Mouse (Mus musculus) heart, adult 2 months (tissue): Measurements from ENCODE around the gene Trmt1l. TPM values are rescaled to one million over a fixed set of nuclear protein-coding genes. Genes with fewer than 3 reads are reported as not detected.
A peak's percentile ranks its signal among the peaks of the same experiment; 100 is the strongest.

Experiments used
- DNase-seq, 2 experiments: peaks; one replicate each; pipeline ENCODE4 v3.0.0; 2021
- H3K27ac ChIP-seq: fragments of 200-600 bp; 2 replicates; pipeline ENCODE4 v1.8.1; 2022
- H3K27me3 ChIP-seq: fragments of 200-500 bp; 2 replicates; pipeline ENCODE4 v1.6.1; 2012; ENCODE audit warnings: mild to moderate bottlenecking, low read length, inconsistent platforms, mixed read lengths; ENCODE audit not compliant: control insufficient read depth, insufficient read depth
- H3K36me3 ChIP-seq: fragments of 200-500 bp; 2 replicates; pipeline ENCODE4 v1.6.1; 2012; ENCODE audit warnings: low read length, inconsistent platforms; ENCODE audit not compliant: control insufficient read depth, insufficient read depth
- H3K4me1 ChIP-seq: fragments of 200-500 bp; 2 replicates; pipeline ENCODE4 v1.6.1; 2011; ENCODE audit warnings: low read length; ENCODE audit not compliant: control insufficient read depth, insufficient read depth
- H3K4me3 ChIP-seq: fragments of 200-600 bp; 2 replicates; pipeline ENCODE4 v1.8.1; 2022
- H3K79me2 ChIP-seq: fragments of 200-500 bp; replicated peaks from 2 replicates; pipeline ENCODE4 v1.6.1; 2012; ENCODE audit warnings: mild to moderate bottlenecking, inconsistent platforms, low read length, moderate library complexity, mixed read lengths; ENCODE audit not compliant: control insufficient read depth, insufficient read depth
- H3K9ac ChIP-seq: fragments of 200-500 bp; 2 replicates; pipeline ENCODE4 v1.6.1; 2012; ENCODE audit warnings: low read depth, mild to moderate bottlenecking, control low read depth, inconsistent platforms, low read length, mixed read lengths
- CTCF ChIP-seq: fragments of 200-600 bp; IDR thresholded peaks from 2 replicates; pipeline ENCODE4 v1.8.1; 2022; ENCODE audit warnings: antibody characterized with exemption, mild to moderate bottlenecking, moderate library complexity
- EP300 ChIP-seq: fragments of 200-500 bp; IDR thresholded peaks from 2 replicates; pipeline ENCODE4 v1.6.1; 2011; ENCODE audit warnings: low read depth, low read length, control low read depth; ENCODE audit not compliant: insufficient read depth
- POLR2A ChIP-seq: fragments of 200-500 bp; IDR thresholded peaks from 2 replicates; pipeline ENCODE4 v1.6.1; 2011; ENCODE audit warnings: mild to moderate bottlenecking, low read depth, low read length, control low read depth; ENCODE audit not compliant: insufficient read depth
- WGBS: fragments of 180-500 bp; shearing (Covaris S2); methylation state at CpG from one replicate; pipeline ENCODE4 v1.1.7; 2018; 5-methylcytosine and 5-hydroxymethylcytosine counted together
- intact Hi-C: fragments of 180-260 bp; cut with DNase I; formaldehyde crosslinking; loops from one replicate; pipeline ENCODE4 v1.15.1; 2025
- polyA plus RNA-seq: library from polyadenylated mRNA; depleted of rRNA; stranded (reverse); fragments of >200 nt; gene quantifications from 2 replicates; pipeline ENCODE4 v1.2.3, GENCODE M21; 2012
- total RNA-seq, 2 experiments: library from RNA; stranded (reverse); gene quantifications; 2 replicates each; pipeline ENCODE4 v1.2.3; 2021

The Trmt1l gene
- total and polyA plus RNA-seq, 3 experiments: 12.5 to 22.3 (median 20.9) TPM

GRCm38 (mm10) chr1:151427888-151428262 is 467 bp upstream of the Trmt1l start:
- WGBS: under 1% methylated on average over 26 of the region's 26 CpGs
- intact Hi-C loops: loop anchor here (1.0 to 5.0 kb wide), 2 partner anchors 72 to 1036 kb away; partner anchors contain the start of genes Odr4, Rnf2 and Tpr
- Histone ChIP-seq H3K79me2 (no peaks in the 10 kb centered on the region), H3K9ac (peak overlapping the region; percentile 93), H3K36me3 (peaks cover 13% of the 10 kb centered on the region), H3K4me1 (peaks cover 1% of the 10 kb centered on the region), H3K27me3 (no peaks in the 10 kb centered on the region), H3K27ac (peak overlapping the region; percentile 88), H3K4me3 (peak overlapping the region; percentile 65)
- TF ChIP-seq POLR2A (no peak), EP300 (no peak), CTCF (no peak)
- DNase-seq: no peak

- no peaks in the 10 kb centered on the region for H3K79me2 ChIP-seq
- DNase-seq: no peak
- no peak for TF ChIP-seq EP300
- no peak for TF ChIP-seq POLR2A
- no peak for TF ChIP-seq CTCF
- 17% methylated on average over 9 of the region's 9 CpGs for WGBS
- no peaks in the 10 kb centered on the region for H3K27me3 ChIP-seq
- peak overlapping the region; percentile 95 for H3K27ac ChIP-seq
- H3K4me3 ChIP-seq: peak overlapping the region; percentile 65
- H3K36me3 ChIP-seq: peaks cover 13% of the 10 kb centered on the region
- peak overlapping the region; percentile 86 for H3K9ac ChIP-seq
- peaks cover 1% of the 10 kb centered on the region for H3K4me1 ChIP-seq
- intact Hi-C loops: loop anchor here (5.0 kb wide), 1 partner anchor 1037 kb away; the partner anchor contains the start of genes Odr4 and Tpr
Measured at GRCm38 (mm10) chr1:151429316-151429715, 974 bp downstream of the Trmt1l start.

GRCm38 (mm10) chr1:151435431-151435830 is 7.1 kb downstream of the Trmt1l start:
- Histone ChIP-seq H3K9ac (no peak overlapping the region), H3K27ac (no peak overlapping the region), H3K4me3 (no peak overlapping the region), H3K79me2 (no peaks in the 10 kb centered on the region), H3K27me3 (no peaks in the 10 kb centered on the region), H3K36me3 (peaks cover 7% of the 10 kb centered on the region), H3K4me1 (no peaks in the 10 kb centered on the region; the same call in 1 of the 2 replicates)
- DNase-seq: no peak
- no peak for TF ChIP-seq EP300
- TF ChIP-seq POLR2A: no peak
- no peak for TF ChIP-seq CTCF
- intact Hi-C loops: no loop called here
- WGBS: 60% methylated on average over 6 of the region's 6 CpGs

GRCm38 (mm10) chr1:151449866-151450265 is 21.5 kb downstream of the Trmt1l start:
- no peak for DNase-seq
- no peak overlapping the region for H3K9ac ChIP-seq
- H3K4me3 ChIP-seq: no peak overlapping the region
- 93% methylated on average over 10 of the region's 10 CpGs for WGBS
- H3K4me1 ChIP-seq: no peaks in the 10 kb centered on the region
- H3K36me3 ChIP-seq: no peaks in the 10 kb centered on the region
- H3K79me2 ChIP-seq: no peaks in the 10 kb centered on the region; the same call in 1 of the 2 replicates
- intact Hi-C loops: no loop called here
- TF ChIP-seq POLR2A (no peak), CTCF (no peak), EP300 (no peak)
- no peak overlapping the region for H3K27ac ChIP-seq
- no peaks in the 10 kb centered on the region for H3K27me3 ChIP-seq

- Histone ChIP-seq H3K27ac (no peak overlapping the region), H3K27me3 (no peaks in the 10 kb centered on the region), H3K9ac (no peak overlapping the region), H3K79me2 (no peaks in the 10 kb centered on the region; the same call in 1 of the 2 replicates), H3K4me3 (no peak overlapping the region), H3K4me1 (no peaks in the 10 kb centered on the region), H3K36me3 (no peaks in the 10 kb centered on the region)
- whole genome bisulfite sequencing: 72% methylated on average over 2 of the region's 2 CpGs
- no peak for DNase-seq
- TF ChIP-seq POLR2A: no peak
- TF ChIP-seq EP300: no peak
- 0 out of 2 replicates have a peak, but pooled peaks have one; percentile 8 for TF ChIP-seq CTCF
- intact Hi-C loops: no loop called here
Measured at GRCm38 (mm10) chr1:151450851-151451250, 22.5 kb downstream of the Trmt1l start.

- intact Hi-C loops: no loop called here
Measured at GRCm38 (mm10) chr1:151451946-151452345, 23.6 kb downstream of the Trmt1l start.

More at GRCm38 (mm10) chr1:151451946-151452345, 23.6 kb downstream of the Trmt1l start:
- 96% methylated on average over 11 of the region's 11 CpGs for WGBS
- Histone ChIP-seq H3K4me3 (no peak overlapping the region), H3K27me3 (no peaks in the 10 kb centered on the region), H3K4me1 (no peaks in the 10 kb centered on the region), H3K79me2 (no peaks in the 10 kb centered on the region; the same call in 1 of the 2 replicates), H3K36me3 (no peaks in the 10 kb centered on the region), H3K27ac (no peak overlapping the region), H3K9ac (no peak overlapping the region)
- no peak for DNase-seq
- TF ChIP-seq POLR2A (no peak), CTCF (no peak), EP300 (no peak)
